Mouse (Mus musculus): Measurements from ENCODE around the gene Sec1. TPM values are rescaled to one million over a fixed set of nuclear protein-coding genes. Genes with fewer than 3 reads are reported as not detected.

Gene Sec1
- polyA plus RNA-seq, 1 experiment from 2014 or later, result 4.8 TPM

- Histone ChIP-seq H3K27me3 (replicated peaks; ENCODE audit: control insufficient read depth, insufficient read depth, low read length) (no peaks in the 10 kb centered on the region), H3K9me3 (ENCODE audit: control insufficient read depth, low read length) (no peaks in the 10 kb centered on the region), H3K27ac (ENCODE audit: low read depth) (no peak overlapping the region; the same call in 1 of the 2 replicates), H3K36me3 (ENCODE audit: control insufficient read depth, insufficient read depth, low read length) (no peaks in the 10 kb centered on the region), H3K4me3 (ENCODE audit: low read depth, low read length) (no peak overlapping the region), H3K4me1 (replicated peaks; ENCODE audit: control insufficient read depth, insufficient read depth, low read length) (peaks cover 30% of the 10 kb centered on the region), H3K4me2 (ENCODE audit: low read length) (peak overlapping the region; percentile 79), H3K9ac (ENCODE audit: low read length) (no peak overlapping the region)
- ATAC-seq (replicated peaks; ENCODE audit: low FRiP score, low TSS enrichment, low read depth) (no peak), DNase-seq (ENCODE audit: low spot score) (no peak)
- WGBS, result 67% methylated on average over 6 of the region's 6 CpGs
Measured at GRCm38 (mm10) chr7:45644872-45645590, 49.2 kb downstream of the Sec1 start.

- Histone ChIP-seq H3K9me3 (ENCODE audit: control insufficient read depth, low read length) (no peaks in the 10 kb centered on the region), H3K4me2 (ENCODE audit: low read length) (peak overlapping the region; percentile 79), H3K36me3 (ENCODE audit: control insufficient read depth, insufficient read depth, low read length) (no peaks in the 10 kb centered on the region), H3K27ac (ENCODE audit: low read depth) (peak overlapping the region; percentile 85), H3K4me3 (ENCODE audit: low read depth, low read length) (peak overlapping the region; percentile 31), H3K9ac (ENCODE audit: low read length) (peak overlapping the region; percentile 27), H3K27me3 (replicated peaks; ENCODE audit: control insufficient read depth, insufficient read depth, low read length) (no peaks in the 10 kb centered on the region), H3K4me1 (replicated peaks; ENCODE audit: control insufficient read depth, insufficient read depth, low read length) (peaks cover 37% of the 10 kb centered on the region)
- ATAC-seq (replicated peaks; ENCODE audit: low FRiP score, low TSS enrichment, low read depth), result peak; percentile 45
- DNase-seq (ENCODE audit: low spot score), result peak; percentile 78
- 10% methylated on average over 18 of the region's 18 CpGs for WGBS
Measured at GRCm38 (mm10) chr7:45644183-45644582, 50.0 kb downstream of the Sec1 start.

DNA sequence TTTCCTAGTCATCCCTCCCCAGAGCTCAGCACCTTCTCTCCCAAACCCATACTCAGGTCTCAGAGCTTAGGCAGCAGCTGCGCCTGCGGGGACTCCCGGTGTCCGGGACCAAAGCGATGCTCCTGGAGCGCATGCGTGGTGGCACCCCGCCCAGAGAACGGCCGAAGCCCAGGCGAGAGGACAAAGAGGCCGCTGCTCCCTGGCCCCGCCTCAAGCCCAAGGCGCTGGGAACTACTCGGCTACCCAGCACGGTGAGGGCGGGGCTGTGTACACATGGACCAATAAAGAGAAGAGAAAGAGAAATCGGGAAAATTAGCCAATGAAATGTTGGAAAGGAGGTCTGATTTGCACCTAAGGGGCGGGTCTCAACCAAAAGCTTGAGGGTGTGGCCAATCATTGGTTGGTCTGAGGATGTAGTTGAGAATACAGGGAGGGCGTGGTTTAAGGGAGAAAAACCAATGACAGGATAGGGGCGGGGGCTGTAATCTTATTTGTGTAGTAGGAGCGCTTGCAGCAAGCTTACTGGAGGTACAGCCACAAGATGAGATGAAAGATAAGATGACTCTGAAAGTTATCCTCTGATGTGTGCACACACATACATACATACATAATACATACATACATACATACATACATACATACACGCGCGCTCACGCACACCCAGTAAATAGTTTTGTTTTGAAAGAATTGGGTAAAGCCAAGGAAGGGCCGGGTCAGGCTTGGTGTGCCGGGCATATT lies 50.6 kb downstream of the Sec1 start:
- ATAC-seq (replicated peaks; ENCODE audit: low FRiP score, low TSS enrichment, low read depth) (peak; percentile 93), DNase-seq (ENCODE audit: low spot score) (peak; percentile 92)
- no peaks in the 10 kb centered on the region for H3K27me3 ChIP-seq (replicated peaks; ENCODE audit: control insufficient read depth, insufficient read depth, low read length)
- H3K4me1 ChIP-seq (replicated peaks; ENCODE audit: control insufficient read depth, insufficient read depth, low read length), result peaks cover 37% of the 10 kb centered on the region
- H3K36me3 ChIP-seq (ENCODE audit: control insufficient read depth, insufficient read depth, low read length), result no peaks in the 10 kb centered on the region
- H3K4me3 ChIP-seq (ENCODE audit: low read depth, low read length), result peak overlapping the region; percentile 31
- H3K4me2 ChIP-seq (ENCODE audit: low read length), result peak overlapping the region; percentile 79
- peak overlapping the region; percentile 62 for H3K9ac ChIP-seq (ENCODE audit: low read length)
- peak overlapping the region; percentile 85 for H3K27ac ChIP-seq (ENCODE audit: low read depth)
- WGBS, result 2% methylated on average over 28 of the region's 28 CpGs
- H3K9me3 ChIP-seq (ENCODE audit: control insufficient read depth, low read length), result no peaks in the 10 kb centered on the region

GRCm38 (mm10) chr7:45642503-45643255 lies 51.5 kb downstream of the Sec1 start:
- Histone ChIP-seq H3K4me2 (ENCODE audit: low read length) (peak overlapping the region; percentile 79), H3K27me3 (replicated peaks; ENCODE audit: control insufficient read depth, insufficient read depth, low read length) (no peaks in the 10 kb centered on the region), H3K9ac (ENCODE audit: low read length) (peak overlapping the region; percentile 62), H3K4me3 (ENCODE audit: low read depth, low read length) (peak overlapping the region; percentile 31), H3K36me3 (ENCODE audit: control insufficient read depth, insufficient read depth, low read length) (no peaks in the 10 kb centered on the region), H3K9me3 (ENCODE audit: control insufficient read depth, low read length) (no peaks in the 10 kb centered on the region), H3K4me1 (replicated peaks; ENCODE audit: control insufficient read depth, insufficient read depth, low read length) (peaks cover 37% of the 10 kb centered on the region), H3K27ac (ENCODE audit: low read depth) (peak overlapping the region; percentile 85)
- WGBS, result 37% methylated on average over 16 of the region's 16 CpGs
- DNase-seq (ENCODE audit: low spot score), result no peak
- ATAC-seq (replicated peaks; ENCODE audit: low FRiP score, low TSS enrichment, low read depth), result no peak

DNA sequence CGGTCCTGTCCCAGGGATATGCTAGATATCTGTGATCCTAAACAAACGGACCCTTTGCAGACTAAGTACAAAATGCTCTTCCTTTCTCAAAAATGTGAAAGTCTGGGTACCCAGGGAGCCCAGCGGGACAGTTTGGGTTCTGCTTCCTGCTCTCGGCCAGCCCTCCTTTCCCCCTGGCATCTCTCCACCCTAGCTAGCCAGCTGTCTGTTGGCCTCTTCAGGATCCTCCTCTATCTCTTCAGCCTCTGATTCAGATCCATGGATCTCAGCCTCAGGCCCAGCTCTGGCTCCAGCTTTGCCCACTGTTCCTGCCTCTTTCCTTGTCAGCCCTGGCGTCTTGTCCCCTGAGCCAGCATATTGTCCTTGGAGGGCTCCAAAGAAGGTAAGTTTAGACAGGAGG lies 52.1 kb downstream of the Sec1 start:
- Histone ChIP-seq H3K4me2 (ENCODE audit: low read length) (peak overlapping the region; percentile 79), H3K9me3 (ENCODE audit: control insufficient read depth, low read length) (no peaks in the 10 kb centered on the region), H3K27ac (ENCODE audit: low read depth) (peak overlapping the region; percentile 22; the same call in 1 of the 2 replicates), H3K4me1 (replicated peaks; ENCODE audit: control insufficient read depth, insufficient read depth, low read length) (peaks cover 37% of the 10 kb centered on the region), H3K9ac (ENCODE audit: low read length) (no peak overlapping the region; the same call in 1 of the 2 replicates), H3K4me3 (ENCODE audit: low read depth, low read length) (peak overlapping the region; percentile 31), H3K27me3 (replicated peaks; ENCODE audit: control insufficient read depth, insufficient read depth, low read length) (no peaks in the 10 kb centered on the region), H3K36me3 (ENCODE audit: control insufficient read depth, insufficient read depth, low read length) (peaks cover 2% of the 10 kb centered on the region; the same call in 1 of the 2 replicates)
- DNase-seq (ENCODE audit: low spot score) (no peak), ATAC-seq (replicated peaks; ENCODE audit: low FRiP score, low TSS enrichment, low read depth) (no peak)
- 81% methylated on average over 5 of the region's 5 CpGs for WGBS

DNA sequence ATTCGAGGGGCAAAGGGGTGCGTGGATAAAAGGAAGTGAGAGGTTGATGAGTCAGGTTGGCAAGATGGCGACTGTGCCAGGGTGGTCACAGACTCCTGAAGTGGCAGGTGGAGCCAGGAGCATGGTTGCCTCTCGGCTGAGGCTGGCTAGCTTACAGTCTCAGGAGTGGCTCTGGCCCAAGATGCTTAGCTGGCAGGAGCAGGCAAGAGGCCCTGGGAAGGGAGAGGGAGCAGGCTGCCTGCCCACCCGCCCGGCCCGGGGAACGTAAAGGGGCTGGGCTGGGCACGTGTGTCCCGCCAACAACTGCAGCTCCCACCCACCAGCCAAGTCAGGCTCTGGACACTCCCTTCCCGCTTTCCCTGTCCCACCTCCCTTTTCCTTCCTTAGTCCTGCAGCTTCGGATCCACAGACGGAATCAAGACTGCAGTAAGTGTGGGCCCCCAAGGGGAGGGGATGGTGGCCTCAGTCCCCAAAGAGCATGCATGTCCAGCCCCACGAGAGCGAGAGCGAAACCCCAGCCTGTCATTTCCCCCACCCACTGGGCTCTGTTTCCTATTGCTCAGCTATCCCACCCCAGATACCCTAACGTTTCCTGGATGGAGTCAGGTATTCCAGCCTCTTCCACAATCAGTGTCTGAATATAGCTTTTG lies 52.7 kb downstream of the Sec1 start:
- no peaks in the 10 kb centered on the region for H3K27me3 ChIP-seq (replicated peaks; ENCODE audit: control insufficient read depth, insufficient read depth, low read length)
- DNase-seq (ENCODE audit: low spot score), result no peak
- H3K4me2 ChIP-seq (ENCODE audit: low read length), result peak overlapping the region; percentile 79
- 43% methylated on average over 17 of the region's 17 CpGs for WGBS
- peak overlapping the region; percentile 18 for H3K4me3 ChIP-seq (ENCODE audit: low read depth, low read length)
- peaks cover 37% of the 10 kb centered on the region for H3K4me1 ChIP-seq (replicated peaks; ENCODE audit: control insufficient read depth, insufficient read depth, low read length)
- H3K36me3 ChIP-seq (ENCODE audit: control insufficient read depth, insufficient read depth, low read length), result peaks cover 6% of the 10 kb centered on the region; the same call in 1 of the 2 replicates
- peak overlapping the region; percentile 16; the same call in 1 of the 2 replicates for H3K9ac ChIP-seq (ENCODE audit: low read length)
- no peaks in the 10 kb centered on the region for H3K9me3 ChIP-seq (ENCODE audit: control insufficient read depth, low read length)
- H3K27ac ChIP-seq (ENCODE audit: low read depth), result peak overlapping the region; percentile 22; the same call in 1 of the 2 replicates
- ATAC-seq (replicated peaks; ENCODE audit: low FRiP score, low TSS enrichment, low read depth), result no peak

- Histone ChIP-seq H3K27me3 (replicated peaks; ENCODE audit: control insufficient read depth, insufficient read depth, low read length) (no peaks in the 10 kb centered on the region), H3K4me1 (replicated peaks; ENCODE audit: control insufficient read depth, insufficient read depth, low read length) (peaks cover 37% of the 10 kb centered on the region), H3K27ac (ENCODE audit: low read depth) (no peak overlapping the region), H3K4me2 (ENCODE audit: low read length) (no peak overlapping the region), H3K36me3 (ENCODE audit: control insufficient read depth, insufficient read depth, low read length) (peaks cover 6% of the 10 kb centered on the region; the same call in 1 of the 2 replicates), H3K9ac (ENCODE audit: low read length) (no peak overlapping the region), H3K4me3 (ENCODE audit: low read depth, low read length) (no peak overlapping the region), H3K9me3 (ENCODE audit: control insufficient read depth, low read length) (no peaks in the 10 kb centered on the region)
- no peak for DNase-seq (ENCODE audit: low spot score)
- WGBS, result 80% methylated on average over 19 of the region's 19 CpGs
- no peak for ATAC-seq (replicated peaks; ENCODE audit: low FRiP score, low TSS enrichment, low read depth)
Measured at GRCm38 (mm10) chr7:45640191-45640957, 53.8 kb downstream of the Sec1 start.

Measured in intestine, embryonic 14.5 days (tissue).